Mouse (Mus musculus): ENCODE data around the gene Gm16381. TPM values are rescaled to one million over a fixed set of nuclear protein-coding genes. Genes with fewer than 3 reads are reported as not detected.
"Not testable (repeated sequence)": the region's sequence is repeated elsewhere in the genome, so short reads cannot be mapped to it uniquely, and the experiment has no call there.

Gene Gm16381
- polyA plus RNA-seq (2015; fragmentation: Nextera tagmentation; extraction: Ambion mirVana) = not detected in 2 replicates

- not testable (repeated sequence) for H3K4me3 ChIP-seq (replicated peaks); H3K27ac ChIP-seq; H3K4me2 ChIP-seq (replicated peaks); ATAC-seq; H3K27me3 ChIP-seq; H3K4me1 ChIP-seq (replicated peaks); H3K9ac ChIP-seq (replicated peaks); H3K36me3 ChIP-seq; H3K9me3 ChIP-seq
- 85% methylated on average over 2 of the region's 2 CpGs for WGBS
Observed at GRCm38 (mm10) chr12:87644520-87644919, at the start of gene Gm16381. TSS of gene Gm16381 (minus strand) at chr12:87644620.

GRCm38 (mm10) chr12:87652916-87653703 lies 8.7 kb upstream of the Gm16381 start:
- H3K9me3 ChIP-seq; H3K27me3 ChIP-seq; H3K4me1 ChIP-seq (replicated peaks); ATAC-seq; H3K4me2 ChIP-seq (replicated peaks); H3K27ac ChIP-seq; H3K4me3 ChIP-seq (replicated peaks); H3K36me3 ChIP-seq; H3K9ac ChIP-seq (replicated peaks): not testable (repeated sequence)
- WGBS = 65% methylated on average over 2 of the region's 4 CpGs

- not testable (repeated sequence) for H3K27ac ChIP-seq; H3K27me3 ChIP-seq; H3K4me3 ChIP-seq (replicated peaks); H3K9ac ChIP-seq (replicated peaks); H3K36me3 ChIP-seq; H3K4me1 ChIP-seq (replicated peaks); ATAC-seq; H3K9me3 ChIP-seq; H3K4me2 ChIP-seq (replicated peaks)
- 90% methylated on average over 4 of the region's 7 CpGs for WGBS
Observed at GRCm38 (mm10) chr12:87618569-87618968, 25.9 kb downstream of the Gm16381 start, which contains the start of gene Gm4027. TSS of gene Gm4027 (plus strand) at chr12:87618869.

- H3K9ac ChIP-seq (replicated peaks); H3K9me3 ChIP-seq; H3K36me3 ChIP-seq; H3K27me3 ChIP-seq; H3K27ac ChIP-seq; H3K4me1 ChIP-seq (replicated peaks); H3K4me3 ChIP-seq (replicated peaks); ATAC-seq; H3K4me2 ChIP-seq (replicated peaks): not testable (repeated sequence)
- 68% methylated on average over 1 of the region's 2 CpGs for WGBS
Observed at GRCm38 (mm10) chr12:87602388-87602787, 42.0 kb downstream of the Gm16381 start, which contains the start of gene Oog1. TSS of gene Oog1 (plus strand) at chr12:87602688.

- not testable (repeated sequence) for H3K9ac ChIP-seq (replicated peaks)
- 13% methylated on average over 2 of the region's 2 CpGs for WGBS
Observed at GRCm38 (mm10) chr12:87601388-87601787, 43.0 kb downstream of the Gm16381 start.

More at GRCm38 (mm10) chr12:87601388-87601787, 43.0 kb downstream of the Gm16381 start:
- not testable (repeated sequence) for H3K4me3 ChIP-seq (replicated peaks); H3K4me1 ChIP-seq (replicated peaks); H3K36me3 ChIP-seq; H3K27ac ChIP-seq; H3K9me3 ChIP-seq; ATAC-seq; H3K4me2 ChIP-seq (replicated peaks); H3K27me3 ChIP-seq

Other genes starting within 250 kb of the Gm16381 start
- 305 and 312 TPM in 2 replicates for gene Slirp, start 200.7 kb downstream of the Gm16381 start, polyA plus RNA-seq (2015; fragmentation: Nextera tagmentation; extraction: Ambion mirVana)
- 45.3 and 50.1 TPM in 2 replicates for gene Alkbh1, start 200.6 kb downstream of the Gm16381 start, polyA plus RNA-seq (2015; fragmentation: Nextera tagmentation; extraction: Ambion mirVana)
- 132 and 135 TPM in 2 replicates for gene Snw1, start 172.3 kb downstream of the Gm16381 start, polyA plus RNA-seq (2015; fragmentation: Nextera tagmentation; extraction: Ambion mirVana)
- gene Gm5788, start 149.9 kb downstream of the Gm16381 start, polyA plus RNA-seq (2015; fragmentation: Nextera tagmentation; extraction: Ambion mirVana) = not detected in 2 replicates
- gene Gm8300, start 130.3 kb downstream of the Gm16381 start, polyA plus RNA-seq (2015; fragmentation: Nextera tagmentation; extraction: Ambion mirVana) = not detected in 2 replicates
- gene Oog1, start 41.9 kb downstream of the Gm16381 start, polyA plus RNA-seq (2015; fragmentation: Nextera tagmentation; extraction: Ambion mirVana) = not detected in 2 replicates
- gene Gm4027, start 25.8 kb downstream of the Gm16381 start, polyA plus RNA-seq (2015; fragmentation: Nextera tagmentation; extraction: Ambion mirVana) = not detected in 2 replicates
- not detected in 2 replicates for gene Gm21319, start 131.1 kb upstream of the Gm16381 start, polyA plus RNA-seq (2015; fragmentation: Nextera tagmentation; extraction: Ambion mirVana)
- gene Gm21936, start 150.9 kb upstream of the Gm16381 start, polyA plus RNA-seq (2015; fragmentation: Nextera tagmentation; extraction: Ambion mirVana) = not detected in 2 replicates
- gene BB287469, start 172.0 kb upstream of the Gm16381 start, polyA plus RNA-seq (2015; fragmentation: Nextera tagmentation; extraction: Ambion mirVana) = not detected in 2 replicates
- not detected in 2 replicates for gene Gm2001, start 197.7 kb upstream of the Gm16381 start, polyA plus RNA-seq (2015; fragmentation: Nextera tagmentation; extraction: Ambion mirVana)
- not detected in 2 replicates for gene Gm2016, start 229.5 kb upstream of the Gm16381 start, polyA plus RNA-seq (2015; fragmentation: Nextera tagmentation; extraction: Ambion mirVana)

Data from midbrain, embryonic 13.5 days (tissue).